Mouse (Mus musculus) CD8-positive naive resting alpha-beta T cell, adult 57 days (primary cell): ENCODE data around the gene Ccer1. TPM values are rescaled to one million over a fixed set of nuclear protein-coding genes. Genes with fewer than 3 reads are reported as not detected.

ENCODE experiments used
- total RNA-seq: library from RNA; stranded (reverse); gene quantifications from one replicate; pipeline ENCODE4 v1.2.4, GENCODE M21; 2023

The Ccer1 gene
- not detected for total RNA-seq

DNA sequence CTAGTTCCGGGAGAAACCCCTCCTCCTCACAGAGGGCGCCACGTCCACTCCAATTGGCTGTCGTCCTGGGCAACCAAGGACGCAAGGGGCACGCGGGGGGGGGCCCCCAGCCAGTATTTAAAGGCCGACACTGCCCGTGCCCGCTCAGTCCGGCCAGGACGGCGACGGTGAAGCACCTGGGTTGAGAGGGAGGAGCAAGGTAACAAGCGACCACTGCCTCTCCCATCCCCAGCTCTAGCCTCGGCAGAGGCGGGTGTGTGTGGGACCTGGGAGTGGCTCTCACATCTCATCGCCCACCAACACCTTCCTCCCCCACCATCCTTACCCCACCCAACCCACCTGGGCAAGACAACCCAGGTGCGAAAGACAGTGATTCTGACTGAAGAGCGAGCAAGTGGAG lies at the start of gene Ccer1:
TSS of gene Ccer1 (plus strand) at position 147 of the 400 bp plus-strand sequence.

DNA sequence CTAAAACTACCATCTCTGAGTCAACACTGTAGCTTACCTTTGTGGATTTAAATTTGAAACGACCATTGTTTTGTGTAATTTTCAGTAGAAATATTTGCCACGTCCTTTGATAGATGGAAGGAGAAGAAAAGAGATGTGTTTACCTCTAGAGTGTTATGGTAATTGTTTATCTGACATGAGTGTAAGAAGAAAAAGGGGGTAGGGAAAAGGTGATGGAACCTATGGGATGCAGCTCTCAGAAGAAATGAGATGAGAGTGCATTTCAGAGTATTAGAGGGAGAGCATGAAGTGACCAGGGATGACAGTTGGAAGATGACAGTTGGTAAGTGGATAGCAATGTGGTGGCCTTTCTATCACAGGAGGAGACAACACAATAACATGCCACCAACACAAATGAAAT lies 49.1 kb upstream of the Ccer1 start, which contains the start of gene Epyc:
TSS of gene Epyc (plus strand) at position 301 of the 400 bp plus-strand sequence.

DNA sequence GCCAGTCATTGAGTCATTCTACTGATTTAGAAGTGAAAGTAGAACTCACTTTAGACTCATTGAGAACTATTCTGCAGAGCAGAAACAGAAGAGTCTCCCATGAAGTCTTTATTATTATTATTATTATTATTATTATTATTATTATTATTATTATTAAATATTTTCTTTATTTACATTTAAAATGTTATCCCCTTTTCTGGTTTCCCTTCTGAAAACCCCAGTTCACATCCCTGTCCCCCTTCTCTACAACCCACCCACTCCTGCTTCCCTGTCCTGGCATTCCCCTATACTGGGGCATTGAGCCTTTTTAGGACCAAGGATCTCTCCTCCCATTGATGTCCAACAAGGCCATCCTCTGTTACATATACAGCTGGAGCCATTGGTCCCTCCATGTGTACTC lies 33.8 kb downstream of the Ccer1 start, which contains the start of gene C030005K15Rik:
TSS of gene C030005K15Rik (minus strand) at position 101 of the 400 bp plus-strand sequence.

Other genes starting within 250 kb of the Ccer1 start
- not detected for gene Dcn, start 213.4 kb upstream of the Ccer1 start, total RNA-seq
- not detected for gene Lum, start 127.9 kb upstream of the Ccer1 start, total RNA-seq
- not detected for gene Kera, start 86.2 kb upstream of the Ccer1 start, total RNA-seq
- not detected for gene Epyc, start 49.0 kb upstream of the Ccer1 start, total RNA-seq
- not detected for gene C030005K15Rik, start 33.7 kb downstream of the Ccer1 start, total RNA-seq